Mouse (Mus musculus): ENCODE results near the gene Hist1h4b.
"Not testable (repeated sequence)": the region's sequence is repeated elsewhere in the genome, so short reads cannot be mapped to it uniquely, and the experiment has no call there.

The Hist1h4b gene

GRCm38 (mm10) chr13:23756790-23757189 lies at the start of gene Hist1h4b:
Gene Hist1h4b, plus strand, starts transcription at chr13:23757013.
- DNase-seq (ENCODE audit: low spot score) = peak; percentile 92

DNA sequence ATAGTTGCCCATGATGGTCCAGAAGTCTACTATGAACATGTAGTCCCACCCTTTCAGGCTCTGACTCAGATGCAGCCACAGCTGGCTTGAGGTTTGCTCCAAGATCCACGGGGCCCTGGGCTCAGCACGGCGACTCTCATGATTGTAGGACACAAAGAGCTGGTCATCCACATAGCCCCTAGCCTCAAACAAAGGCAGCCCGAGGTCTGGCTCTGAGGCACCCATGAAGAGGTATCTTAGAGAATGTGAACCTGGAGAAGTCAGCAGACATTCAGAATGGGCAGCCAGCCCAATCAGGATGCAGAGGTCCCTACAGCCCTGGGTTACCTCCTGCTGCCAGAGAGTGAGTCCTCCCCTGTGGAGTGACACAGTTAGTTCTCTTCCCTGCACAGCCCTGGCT lies 48.8 kb upstream of the Hist1h4b start:
- DNase-seq (ENCODE audit: low spot score) = no peak

- DNase-seq (ENCODE audit: low spot score) = no peak
These were observed 48.2 kb upstream of the Hist1h4b start for GRCm38 (mm10) chr13:23708654-23709053.

DNA sequence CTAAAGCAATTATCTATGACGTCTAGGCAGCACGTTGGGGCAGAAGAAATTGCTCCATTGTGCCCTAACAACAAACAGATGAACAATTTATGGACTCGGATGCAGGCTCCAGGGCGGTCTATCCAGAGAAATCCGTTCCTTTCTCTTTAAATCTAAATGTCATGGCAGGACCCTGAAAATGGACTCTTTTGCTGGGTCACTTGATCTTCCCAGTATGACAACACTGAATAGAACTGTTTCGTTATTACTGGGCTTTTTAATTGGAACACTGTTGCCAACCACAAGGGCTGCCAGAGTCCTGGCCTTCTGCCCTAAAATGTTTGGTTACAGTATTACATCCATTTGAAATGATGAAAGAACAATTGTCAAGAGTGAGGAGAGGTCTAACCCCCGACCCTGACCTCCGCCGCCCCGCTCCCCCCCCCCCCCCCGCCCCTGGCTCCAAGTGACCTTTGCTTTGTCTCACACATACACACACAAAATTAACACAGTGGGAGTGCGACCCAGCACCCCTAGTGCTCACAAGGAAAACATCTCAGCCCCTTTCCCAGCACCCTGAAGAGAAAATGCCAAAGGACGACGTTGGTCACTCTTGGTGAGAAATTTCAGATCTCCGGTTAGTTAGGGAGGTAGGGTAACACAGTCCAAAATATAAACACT lies 47.0 kb upstream of the Hist1h4b start:
- no peak for DNase-seq (ENCODE audit: low spot score)

DNA sequence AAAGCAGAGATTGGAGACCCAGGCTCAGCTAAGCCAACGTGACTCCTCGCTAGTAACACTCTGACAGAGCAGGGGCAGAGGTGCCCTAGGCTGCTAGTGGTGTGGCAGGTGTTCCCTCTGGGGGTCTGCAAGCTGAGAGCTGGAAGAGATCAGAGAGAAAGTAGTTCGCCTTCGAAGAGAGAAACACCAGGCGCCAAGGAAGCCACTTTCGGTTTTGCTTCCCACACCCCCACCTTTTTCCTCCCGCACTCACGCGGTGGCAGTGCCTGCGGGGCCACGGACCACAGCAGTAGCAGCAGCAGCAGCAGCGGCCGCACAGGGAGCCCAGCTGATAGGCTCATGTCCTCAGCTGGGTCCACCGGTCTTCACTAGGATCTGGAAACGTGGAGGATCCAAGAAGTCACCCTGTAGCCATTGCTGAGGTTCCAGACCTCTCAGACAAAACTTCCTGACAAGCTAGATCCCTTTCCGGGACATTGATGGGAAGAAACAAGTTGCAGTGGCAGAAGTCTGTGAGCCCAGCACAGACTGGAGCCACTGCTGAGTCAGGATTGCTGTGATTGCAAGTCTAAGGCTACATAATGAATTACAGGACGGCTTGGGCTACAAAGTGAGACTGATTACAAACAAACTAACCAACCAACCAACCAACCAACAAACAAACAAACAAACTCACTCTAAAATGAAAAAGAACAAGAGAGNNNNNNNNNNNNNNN lies 46.3 kb upstream of the Hist1h4b start, which contains the start of gene Hfe:
TSS of gene Hfe (minus strand) at position 481 of the 716 bp plus-strand sequence.
- no peak for DNase-seq (ENCODE audit: low spot score)

- no peak for DNase-seq (ENCODE audit: low spot score)
These were observed 40.4 kb upstream of the Hist1h4b start for GRCm38 (mm10) chr13:23716261-23717042.

DNA sequence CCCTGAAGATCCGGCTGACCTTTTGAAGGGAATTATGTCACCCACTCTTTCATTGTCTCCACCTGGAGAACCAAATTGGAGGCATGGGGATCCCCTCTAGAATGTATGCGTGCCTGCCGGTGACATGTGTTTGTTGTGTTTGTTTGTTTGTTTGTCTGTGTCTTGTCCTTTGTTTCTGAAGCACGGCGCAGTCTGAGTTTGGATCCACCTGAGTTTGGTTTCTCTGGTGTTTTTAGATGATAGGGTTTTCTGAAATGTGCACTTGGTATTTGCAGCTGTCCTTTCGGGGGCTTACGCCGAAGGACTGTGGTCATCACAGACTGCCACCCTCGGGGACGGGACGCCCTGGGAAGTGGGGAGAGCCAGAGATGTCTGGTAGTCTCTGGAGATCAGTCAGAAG lies 39.6 kb upstream of the Hist1h4b start:
- DNase-seq (ENCODE audit: low spot score) = no peak

DNA sequence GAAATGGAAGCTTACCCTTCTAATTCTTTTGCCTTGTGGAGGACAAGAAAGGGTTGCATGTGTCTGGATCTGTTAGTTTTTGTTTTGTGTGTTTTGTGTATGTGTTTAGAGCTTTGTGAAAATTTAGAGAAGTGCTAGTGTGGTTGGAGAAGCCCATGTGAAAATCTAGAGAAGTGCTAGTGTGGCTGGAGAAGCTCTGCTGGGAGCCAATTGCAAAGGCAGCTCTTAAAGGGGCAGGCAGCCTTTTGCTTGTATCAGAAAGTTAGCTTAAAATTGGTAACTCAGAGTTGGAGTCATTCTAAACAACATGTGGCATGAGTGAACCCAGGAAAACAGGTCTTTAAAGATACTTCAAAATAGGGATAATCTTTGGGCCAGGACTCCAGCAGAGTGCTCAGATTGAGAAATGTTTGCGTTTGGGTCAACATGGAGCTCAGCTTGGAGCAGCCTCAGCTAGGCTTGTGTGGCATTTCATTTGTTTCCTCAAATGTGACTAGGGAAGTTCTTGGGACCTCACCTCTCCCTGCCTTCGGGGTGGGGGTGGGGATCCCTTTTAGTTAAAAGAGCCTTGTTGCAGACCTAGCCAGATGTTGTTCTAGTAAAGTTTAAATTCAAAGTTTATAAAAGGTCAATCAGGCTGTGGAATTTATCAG lies 39.1 kb upstream of the Hist1h4b start:
- DNase-seq (ENCODE audit: low spot score) = not testable (repeated sequence)

DNA sequence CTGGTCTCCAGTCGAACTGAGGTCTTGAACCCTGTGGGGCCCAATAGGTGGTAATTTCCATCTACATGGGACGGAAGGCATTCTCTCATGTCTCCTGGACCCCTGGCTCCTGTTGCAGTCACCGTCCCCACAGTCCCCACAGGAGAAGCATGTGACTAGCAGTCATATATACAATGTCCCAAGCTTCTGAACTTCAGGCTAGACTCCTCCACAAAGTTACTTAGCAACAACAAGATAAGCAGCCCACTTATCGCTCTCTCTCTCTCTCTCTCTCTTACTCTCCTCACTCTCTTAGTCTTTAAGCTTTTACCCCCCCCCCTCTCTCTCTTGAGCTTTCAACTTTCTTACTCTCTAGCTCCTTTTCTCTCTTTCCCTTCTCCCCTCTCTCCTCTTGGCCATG lies 32.6 kb upstream of the Hist1h4b start:
- DNase-seq (ENCODE audit: low spot score) = no peak

DNA sequence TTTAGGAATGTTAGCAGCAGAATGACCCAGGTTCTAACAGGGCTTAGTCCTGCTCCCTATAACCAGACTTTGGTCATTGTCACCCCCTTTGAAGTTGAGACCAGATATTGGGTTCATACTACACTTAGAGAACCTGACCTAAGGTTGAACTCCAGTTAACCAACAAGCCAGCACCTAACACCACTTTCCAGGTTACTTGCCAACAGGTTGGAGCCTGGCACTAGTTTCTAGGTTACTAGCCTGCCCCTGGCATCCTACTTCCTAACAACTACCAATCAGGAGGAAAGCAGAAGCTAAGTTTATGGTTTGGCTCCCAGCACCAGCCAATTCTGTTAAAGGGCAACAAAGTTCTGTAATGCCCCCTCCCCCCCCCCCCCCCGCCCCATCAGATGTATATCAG lies 31.6 kb upstream of the Hist1h4b start:
- no peak for DNase-seq (ENCODE audit: low spot score)

- DNase-seq (ENCODE audit: low spot score) = no peak
These were observed 28.2 kb upstream of the Hist1h4b start for GRCm38 (mm10) chr13:23728472-23729191.

DNA sequence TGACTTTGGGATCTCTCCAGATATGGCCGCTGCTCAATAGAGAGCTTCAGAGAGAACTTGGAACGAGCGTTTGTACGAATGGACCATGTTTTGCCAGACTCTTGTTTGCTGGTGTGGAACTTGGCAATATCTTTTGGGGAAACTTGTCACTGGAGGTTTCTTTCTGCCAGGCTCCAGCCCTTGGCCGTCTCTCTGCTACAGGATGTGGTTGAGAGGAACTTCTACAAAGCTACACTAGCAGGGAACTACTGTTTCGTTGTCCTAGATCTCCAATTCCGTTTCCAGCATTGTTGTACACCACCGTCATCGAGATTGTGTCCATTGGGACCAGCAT lies 27.7 kb upstream of the Hist1h4b start:
- DNase-seq (ENCODE audit: low spot score) = no peak

GRCm38 (mm10) chr13:23729706-23730105 lies 27.1 kb upstream of the Hist1h4b start:
- no peak for DNase-seq (ENCODE audit: low spot score)

DNA sequence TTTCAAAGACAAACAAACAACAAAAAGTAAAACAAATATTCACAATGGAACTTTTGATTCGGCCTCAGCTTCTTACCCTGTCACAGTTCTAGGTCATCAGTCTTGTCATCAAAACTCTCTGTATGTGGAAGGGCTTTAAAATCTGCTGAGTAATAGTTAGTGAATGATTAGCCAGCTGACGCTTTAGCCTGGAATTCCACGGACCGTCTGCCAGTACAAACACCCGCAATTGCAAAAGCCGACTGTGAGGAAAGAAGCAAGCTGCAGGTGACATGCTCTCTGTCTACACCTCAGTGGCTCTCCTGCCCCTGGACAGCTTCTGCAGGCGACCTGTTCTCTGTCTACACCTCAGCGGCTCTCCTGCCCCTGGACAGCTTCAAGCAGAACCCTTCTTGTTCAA lies 26.3 kb upstream of the Hist1h4b start:
- no peak for DNase-seq (ENCODE audit: low spot score)

GRCm38 (mm10) chr13:23732156-23732804 lies 24.5 kb upstream of the Hist1h4b start:
- DNase-seq (ENCODE audit: low spot score) = peak; percentile 45

DNA sequence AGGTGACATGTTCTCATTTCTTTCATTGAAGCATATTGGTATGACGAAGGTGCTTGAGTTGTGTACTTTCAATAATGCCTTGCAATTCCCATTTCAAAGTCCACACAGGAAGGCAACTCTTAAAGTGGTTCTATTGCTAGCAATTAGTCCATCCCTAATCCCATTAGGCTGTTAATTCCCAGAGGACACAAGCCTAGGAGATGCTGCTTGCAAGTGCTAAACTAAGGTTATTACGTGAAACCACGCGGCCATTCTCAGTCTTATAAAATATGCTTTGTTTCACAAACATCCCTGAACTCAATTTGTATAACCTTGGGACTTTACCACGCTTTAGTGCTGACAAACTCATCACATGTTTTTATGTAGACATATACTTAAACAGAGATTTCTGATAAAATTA lies 19.7 kb upstream of the Hist1h4b start:
- DNase-seq (ENCODE audit: low spot score) = no peak

DNA sequence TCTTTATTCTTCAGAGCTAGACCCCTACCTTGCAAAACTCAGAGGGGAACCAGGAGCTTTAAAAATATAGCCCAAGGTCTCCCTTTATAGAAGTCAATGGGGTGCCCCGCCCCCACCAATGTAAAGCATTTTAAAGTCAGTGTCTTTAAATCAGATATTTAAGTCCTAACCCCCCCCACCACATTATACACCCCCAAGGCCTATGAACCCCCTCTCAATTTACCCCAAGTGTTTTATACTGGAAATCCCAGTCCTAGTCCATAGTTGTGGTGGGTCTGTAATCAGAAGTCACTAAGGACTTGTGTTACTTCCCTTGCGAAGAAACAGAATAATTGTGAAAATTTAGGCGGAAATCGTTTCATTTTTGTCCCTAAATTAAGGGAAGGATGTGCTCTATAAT lies 18.8 kb upstream of the Hist1h4b start:
- no peak for DNase-seq (ENCODE audit: low spot score)

DNA sequence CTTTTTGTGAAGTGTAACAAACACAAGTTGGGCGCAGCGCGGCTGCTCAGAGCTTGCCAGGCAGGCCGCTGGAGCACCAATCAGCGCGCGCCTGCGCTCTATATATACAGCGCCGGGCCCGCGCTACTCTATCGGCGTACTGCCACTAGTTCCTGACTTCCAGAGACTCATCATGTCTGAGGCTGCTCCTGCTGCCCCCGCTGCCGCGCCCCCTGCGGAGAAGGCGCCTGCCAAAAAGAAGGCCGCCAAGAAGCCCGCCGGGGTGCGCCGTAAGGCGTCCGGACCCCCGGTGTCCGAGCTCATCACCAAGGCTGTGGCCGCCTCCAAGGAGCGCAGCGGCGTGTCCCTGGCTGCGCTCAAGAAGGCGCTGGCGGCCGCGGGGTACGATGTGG lies 18.1 kb upstream of the Hist1h4b start, which contains the start of gene Hist1h1c:
TSS of gene Hist1h1c (plus strand) at position 132 of the 392 bp plus-strand sequence.
- DNase-seq (ENCODE audit: low spot score) = peak; percentile 89

GRCm38 (mm10) chr13:23739069-23739921 lies 17.5 kb upstream of the Hist1h4b start:
- DNase-seq (ENCODE audit: low spot score) = peak; percentile 96

GRCm38 (mm10) chr13:23739922-23740252 lies 16.9 kb upstream of the Hist1h4b start:
- DNase-seq (ENCODE audit: low spot score) = no peak

All from layer of hippocampus, adult 11-12 months (tissue).